Mouse (Mus musculus): Measurements from ENCODE around the gene Nedd9. TPM values are rescaled to one million over a fixed set of nuclear protein-coding genes. Genes with fewer than 3 reads are reported as not detected.

Gene Nedd9
- polyA plus RNA-seq, 1 experiment, result 0.16 TPM

GRCm38 (mm10) chr13:41302716-41303115 lies 184.4 kb downstream of the Nedd9 start:
- Histone ChIP-seq H3K27me3 (replicated peaks) (peaks cover 18% of the 10 kb centered on the region), H3K36me3 (replicated peaks; ENCODE audit: low read length) (no peaks in the 10 kb centered on the region), H3K4me3 (replicated peaks) (peak overlapping the region; percentile 10), H3K9me3 (no peaks in the 10 kb centered on the region), H3K4me1 (peaks cover 12% of the 10 kb centered on the region)
- TF ChIP-seq GATA1 (IDR thresholded peaks at IDR 0.05; ENCODE audit: borderline replicate concordance, low read length) (no peak), FLI1 (IDR thresholded peaks at IDR 0.05; ENCODE audit: low read length) (no peak)

- peaks cover 28% of the 10 kb centered on the region for H3K27me3 ChIP-seq (replicated peaks)
- no peaks in the 10 kb centered on the region for H3K9me3 ChIP-seq
- H3K36me3 ChIP-seq (replicated peaks; ENCODE audit: low read length), result no peaks in the 10 kb centered on the region
- H3K4me1 ChIP-seq, result peaks cover 12% of the 10 kb centered on the region
- no peak overlapping the region for H3K4me3 ChIP-seq (replicated peaks)
- TF ChIP-seq GATA1 (IDR thresholded peaks at IDR 0.05; ENCODE audit: borderline replicate concordance, low read length) (no peak), FLI1 (IDR thresholded peaks at IDR 0.05; ENCODE audit: low read length) (no peak)
Observed at GRCm38 (mm10) chr13:41300037-41300436, 187.1 kb downstream of the Nedd9 start.

GRCm38 (mm10) chr13:41298996-41299395 lies 188.2 kb downstream of the Nedd9 start:
- TF ChIP-seq GATA1 (IDR thresholded peaks at IDR 0.05; ENCODE audit: borderline replicate concordance, low read length) (no peak), FLI1 (IDR thresholded peaks at IDR 0.05; ENCODE audit: low read length) (no peak)
- Histone ChIP-seq H3K4me1 (peaks cover 12% of the 10 kb centered on the region), H3K4me3 (replicated peaks) (no peak overlapping the region), H3K9me3 (no peaks in the 10 kb centered on the region), H3K27me3 (replicated peaks) (peaks cover 30% of the 10 kb centered on the region), H3K36me3 (replicated peaks; ENCODE audit: low read length) (no peaks in the 10 kb centered on the region)

DNA sequence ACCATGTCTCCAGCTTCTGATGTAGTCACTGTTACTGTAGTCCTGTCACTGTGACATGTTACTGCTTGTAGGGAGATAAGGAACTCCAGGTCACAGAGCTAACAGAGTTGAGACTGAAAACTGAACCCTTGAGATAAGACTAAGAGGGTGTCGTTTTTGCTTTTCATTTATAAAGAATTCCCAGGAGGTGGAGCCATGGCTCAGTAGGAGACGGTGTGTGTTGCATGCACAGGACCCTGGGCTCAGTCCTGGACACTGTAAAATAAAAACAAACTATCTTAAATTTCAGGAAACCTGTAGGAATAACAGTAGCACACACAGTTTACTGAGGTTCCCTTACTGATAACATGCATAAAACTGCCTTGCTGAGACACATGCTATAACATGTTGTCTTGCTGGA lies 188.6 kb downstream of the Nedd9 start:
- peaks cover 32% of the 10 kb centered on the region for H3K27me3 ChIP-seq (replicated peaks)
- peaks cover 12% of the 10 kb centered on the region for H3K4me1 ChIP-seq
- TF ChIP-seq FLI1 (IDR thresholded peaks at IDR 0.05; ENCODE audit: low read length) (no peak), GATA1 (IDR thresholded peaks at IDR 0.05; ENCODE audit: borderline replicate concordance, low read length) (no peak)
- no peaks in the 10 kb centered on the region for H3K9me3 ChIP-seq
- H3K36me3 ChIP-seq (replicated peaks; ENCODE audit: low read length), result no peaks in the 10 kb centered on the region
- H3K4me3 ChIP-seq (replicated peaks), result no peak overlapping the region

GRCm38 (mm10) chr13:41296396-41296795 lies 190.8 kb downstream of the Nedd9 start:
- H3K4me1 ChIP-seq, result peaks cover 7% of the 10 kb centered on the region; the same call in 1 of the 2 replicates
- H3K36me3 ChIP-seq (replicated peaks; ENCODE audit: low read length), result no peaks in the 10 kb centered on the region
- no peaks in the 10 kb centered on the region for H3K9me3 ChIP-seq
- no peak for TF ChIP-seq FLI1 (IDR thresholded peaks at IDR 0.05; ENCODE audit: low read length)
- TF ChIP-seq GATA1 (IDR thresholded peaks at IDR 0.05; ENCODE audit: borderline replicate concordance, low read length), result no peak
- no peak overlapping the region for H3K4me3 ChIP-seq (replicated peaks)
- H3K27me3 ChIP-seq (replicated peaks), result peaks cover 27% of the 10 kb centered on the region

DNA sequence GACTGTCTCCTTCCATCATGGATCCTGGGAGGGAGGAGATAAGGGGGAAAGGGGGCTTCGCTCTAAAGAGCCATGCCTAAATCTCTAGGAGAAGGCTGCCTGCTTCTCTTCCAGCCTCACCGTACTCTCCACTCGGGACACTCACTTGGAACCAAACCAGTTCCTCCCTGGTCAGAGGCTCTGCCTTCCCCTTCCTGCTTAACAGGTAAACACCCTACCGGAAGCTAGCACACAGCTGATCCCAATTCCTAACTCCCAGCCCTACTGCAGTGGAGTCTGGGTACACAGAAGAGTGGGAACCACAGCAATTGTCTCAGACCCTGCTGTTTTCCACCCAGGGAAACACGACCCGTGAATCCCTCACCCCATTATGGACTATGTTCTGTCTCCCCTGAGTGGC lies 191.3 kb downstream of the Nedd9 start:
- Histone ChIP-seq H3K27me3 (replicated peaks) (peaks cover 27% of the 10 kb centered on the region), H3K9me3 (no peaks in the 10 kb centered on the region), H3K4me1 (peaks cover 7% of the 10 kb centered on the region; the same call in 1 of the 2 replicates), H3K4me3 (replicated peaks) (no peak overlapping the region), H3K36me3 (replicated peaks; ENCODE audit: low read length) (no peaks in the 10 kb centered on the region)
- TF ChIP-seq FLI1 (IDR thresholded peaks at IDR 0.05; ENCODE audit: low read length) (no peak), GATA1 (IDR thresholded peaks at IDR 0.05; ENCODE audit: borderline replicate concordance, low read length) (no peak)

DNA sequence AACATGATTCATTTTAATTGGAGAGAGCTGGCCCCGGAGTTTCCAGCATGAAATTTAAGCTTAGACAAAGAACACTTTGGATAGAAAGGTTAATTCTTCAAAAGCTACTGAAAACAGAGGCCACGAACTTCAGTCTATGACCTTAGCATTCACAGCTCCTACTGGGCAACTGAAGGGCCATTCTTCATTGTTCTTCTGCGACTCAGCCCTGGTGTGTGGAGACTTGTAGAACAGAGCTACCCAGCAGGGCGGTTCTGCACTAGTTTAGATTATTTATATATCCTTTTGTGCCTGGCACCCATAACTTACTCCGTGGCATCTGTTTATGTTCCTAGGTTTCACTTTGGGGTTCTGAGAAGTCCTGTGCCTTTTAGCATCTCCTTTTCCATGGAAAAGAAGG lies 193.6 kb downstream of the Nedd9 start:
- no peak for TF ChIP-seq FLI1 (IDR thresholded peaks at IDR 0.05; ENCODE audit: low read length)
- Histone ChIP-seq H3K9me3 (no peaks in the 10 kb centered on the region), H3K27me3 (replicated peaks) (peaks cover 19% of the 10 kb centered on the region), H3K4me3 (replicated peaks) (no peak overlapping the region), H3K4me1 (no peaks in the 10 kb centered on the region), H3K36me3 (replicated peaks; ENCODE audit: low read length) (no peaks in the 10 kb centered on the region)

- H3K27me3 ChIP-seq (replicated peaks), result peaks cover 18% of the 10 kb centered on the region
- H3K36me3 ChIP-seq (replicated peaks; ENCODE audit: low read length), result no peaks in the 10 kb centered on the region
- H3K4me3 ChIP-seq (replicated peaks), result no peak overlapping the region
- no peaks in the 10 kb centered on the region for H3K9me3 ChIP-seq
- TF ChIP-seq GATA1 (IDR thresholded peaks at IDR 0.05; ENCODE audit: borderline replicate concordance, low read length) (no peak), FLI1 (IDR thresholded peaks at IDR 0.05; ENCODE audit: low read length) (no peak)
- H3K4me1 ChIP-seq, result no peaks in the 10 kb centered on the region
Observed at GRCm38 (mm10) chr13:41291466-41291974, 195.6 kb downstream of the Nedd9 start.

GRCm38 (mm10) chr13:41286285-41286684 lies 200.9 kb downstream of the Nedd9 start:
- TF ChIP-seq GATA1 (IDR thresholded peaks at IDR 0.05; ENCODE audit: borderline replicate concordance, low read length) (no peak), FLI1 (IDR thresholded peaks at IDR 0.05; ENCODE audit: low read length) (no peak)
- Histone ChIP-seq H3K9me3 (no peaks in the 10 kb centered on the region), H3K27me3 (replicated peaks) (peaks cover 6% of the 10 kb centered on the region), H3K36me3 (replicated peaks; ENCODE audit: low read length) (no peaks in the 10 kb centered on the region), H3K4me3 (replicated peaks) (no peak overlapping the region), H3K4me1 (peaks cover 3% of the 10 kb centered on the region; the same call in 1 of the 2 replicates)

- H3K36me3 ChIP-seq (replicated peaks; ENCODE audit: low read length), result no peaks in the 10 kb centered on the region
- H3K27me3 ChIP-seq (replicated peaks), result peaks cover 8% of the 10 kb centered on the region
- no peaks in the 10 kb centered on the region for H3K9me3 ChIP-seq
- H3K4me1 ChIP-seq, result peaks cover 3% of the 10 kb centered on the region; the same call in 1 of the 2 replicates
- TF ChIP-seq FLI1 (IDR thresholded peaks at IDR 0.05; ENCODE audit: low read length) (no peak), GATA1 (IDR thresholded peaks at IDR 0.05; ENCODE audit: borderline replicate concordance, low read length) (no peak)
- H3K4me3 ChIP-seq (replicated peaks), result no peak overlapping the region
Observed at GRCm38 (mm10) chr13:41285448-41285847, 201.7 kb downstream of the Nedd9 start.

GRCm38 (mm10) chr13:41283256-41283655 lies 203.9 kb downstream of the Nedd9 start:
- TF ChIP-seq FLI1 (IDR thresholded peaks at IDR 0.05; ENCODE audit: low read length), result no peak
- TF ChIP-seq GATA1 (IDR thresholded peaks at IDR 0.05; ENCODE audit: borderline replicate concordance, low read length), result no peak

More at GRCm38 (mm10) chr13:41283256-41283655, 203.9 kb downstream of the Nedd9 start:
- peaks cover under 1% of the 10 kb centered on the region; the same call in 1 of the 2 replicates for H3K9me3 ChIP-seq
- peaks cover 3% of the 10 kb centered on the region; the same call in 1 of the 2 replicates for H3K4me1 ChIP-seq
- no peak overlapping the region for H3K4me3 ChIP-seq (replicated peaks)
- H3K36me3 ChIP-seq (replicated peaks; ENCODE audit: low read length), result no peaks in the 10 kb centered on the region
- peaks cover 7% of the 10 kb centered on the region for H3K27me3 ChIP-seq (replicated peaks)

Data from megakaryocyte, embryonic 14.5 days (primary cell).